Mouse (Mus musculus) urinary bladder, postnatal 25 days (tissue): ENCODE measurements around the gene Sik2.

Experiments used
- DNase-seq: peaks from one replicate; pipeline ENCODE4 v3.0.0; 2022; ENCODE audit warnings: low spot score

Sik2 gene

GRCm38 (mm10) chr9:50867015-50867414 is 141.9 kb downstream of the Sik2 start:
- DNase-seq = no peak

GRCm38 (mm10) chr9:50865803-50866202 is 143.1 kb downstream of the Sik2 start:
- DNase-seq = no peak

- no peak for DNase-seq
Measured at GRCm38 (mm10) chr9:50864877-50865276, 144.0 kb downstream of the Sik2 start.

GRCm38 (mm10) chr9:50863824-50864223 is 145.0 kb downstream of the Sik2 start:
- no peak for DNase-seq

GRCm38 (mm10) chr9:50861119-50861839 is 147.6 kb downstream of the Sik2 start:
- no peak for DNase-seq

GRCm38 (mm10) chr9:50858681-50859080 is 150.2 kb downstream of the Sik2 start:
- DNase-seq = no peak

GRCm38 (mm10) chr9:50857082-50857641 is 151.7 kb downstream of the Sik2 start:
- DNase-seq = no peak

- DNase-seq = peak; percentile 97
Measured at GRCm38 (mm10) chr9:50856341-50857081, 152.4 kb downstream of the Sik2 start.

GRCm38 (mm10) chr9:50855780-50856179 is 153.1 kb downstream of the Sik2 start:
- DNase-seq = no peak

- no peak for DNase-seq
Measured at GRCm38 (mm10) chr9:50855133-50855766, 153.6 kb downstream of the Sik2 start.

GRCm38 (mm10) chr9:50854376-50854775 is 154.5 kb downstream of the Sik2 start:
- no peak for DNase-seq

GRCm38 (mm10) chr9:50852634-50853349 is 156.1 kb downstream of the Sik2 start:
- peak; percentile 25 for DNase-seq

GRCm38 (mm10) chr9:50850713-50851112 is 158.2 kb downstream of the Sik2 start:
- DNase-seq = no peak

GRCm38 (mm10) chr9:50850271-50850670 is 158.6 kb downstream of the Sik2 start:
- no peak for DNase-seq

GRCm38 (mm10) chr9:50849755-50850154 is 159.1 kb downstream of the Sik2 start:
- no peak for DNase-seq

- DNase-seq = peak; percentile 94
Measured at GRCm38 (mm10) chr9:50849249-50849648, 159.6 kb downstream of the Sik2 start.

- no peak for DNase-seq
Measured at GRCm38 (mm10) chr9:50848821-50849220, 160.1 kb downstream of the Sik2 start.

GRCm38 (mm10) chr9:50847606-50848368 is 161.1 kb downstream of the Sik2 start:
- DNase-seq = no peak

GRCm38 (mm10) chr9:50847133-50847532 is 161.7 kb downstream of the Sik2 start:
- DNase-seq = no peak

- DNase-seq = no peak
Measured at GRCm38 (mm10) chr9:50845547-50845946, 163.3 kb downstream of the Sik2 start.

GRCm38 (mm10) chr9:50845081-50845480 is 163.8 kb downstream of the Sik2 start, which contains the start of gene Ppp2r1b:
Gene Ppp2r1b, plus strand, starts transcription at chr9:50845301.
- no peak for DNase-seq
